Mouse (Mus musculus) liver, embryonic 14.5 days (tissue): ENCODE data around the gene Ccdc42. TPM values are rescaled to one million over a fixed set of nuclear protein-coding genes. Genes with fewer than 3 reads are reported as not detected.

Experiments used
- ATAC-seq: fragments of 200-750 bp; cut with Nextera tagmentation; 2 replicates; pipeline ENCODE4 v1.8.0; 2017; ENCODE audit warnings: moderate number of reproducible peaks, mild to moderate bottlenecking, moderate library complexity; ENCODE audit not compliant: insufficient read depth
- DNase-seq, 3 experiments: peaks; one replicate each; pipeline ENCODE4 v3.0.0-alpha.2; 2012 to 2013; ENCODE audit warnings: low read depth in 3 of 3, low spot score in 3 of 3
- H3K27ac ChIP-seq: fragments of 300-500 bp; sonication (generic); 2 replicates; pipeline ENCODE4 v1.5.1; 2014; ENCODE audit warnings: moderate library complexity, mild to moderate bottlenecking, control low read depth, inconsistent platforms
- H3K27me3 ChIP-seq: fragments of 300-500 bp; sonication (generic); 2 replicates; pipeline ENCODE4 v1.6.1; 2014; ENCODE audit warnings: mild to moderate bottlenecking, low read length, moderate library complexity; ENCODE audit not compliant: control insufficient read depth, insufficient read depth
- H3K36me3 ChIP-seq: fragments of 300-500 bp; sonication (generic); replicated peaks from 2 replicates; pipeline ENCODE4 v1.6.1; 2014; ENCODE audit warnings: low read depth; ENCODE audit not compliant: control insufficient read depth, insufficient read depth
- H3K4me1 ChIP-seq, 2 experiments: fragments of 200-500 bp in 1 of 2; fragments of 300-500 bp in 1 of 2; sonication (generic) in 1 of 2; replicated peaks; 2 replicates each; pipeline ENCODE4 v1.6.1; 2012 to 2014; ENCODE audit warnings: antibody characterized with exemption in 1 of 2, inconsistent platforms in 1 of 2, low read length in 1 of 2; ENCODE audit not compliant: control insufficient read depth in 2 of 2, insufficient read depth in 2 of 2
- H3K4me2 ChIP-seq: fragments of 300-500 bp; sonication (generic); 2 replicates; pipeline ENCODE4 v1.6.1; 2014; ENCODE audit warnings: low read depth, mild to moderate bottlenecking, control low read depth, moderate library complexity
- H3K4me3 ChIP-seq, 2 experiments: fragments of 200-500 bp in 1 of 2; fragments of 300-500 bp in 1 of 2; sonication (generic) in 1 of 2; 2 replicates each; pipeline ENCODE4 v1.5.1; 2012 to 2014; ENCODE audit warnings: low read depth in 2 of 2, low read length in 2 of 2, mild to moderate bottlenecking in 2 of 2, control low read depth in 1 of 2, inconsistent platforms in 1 of 2, moderate library complexity in 1 of 2; ENCODE audit not compliant: insufficient read depth in 1 of 2
- H3K9ac ChIP-seq: fragments of 300-500 bp; sonication (generic); replicated peaks from 2 replicates; pipeline ENCODE4 v1.6.1; 2014; ENCODE audit warnings: mild to moderate bottlenecking, control low read depth, moderate library complexity
- H3K9me3 ChIP-seq: fragments of 300-500 bp; sonication (generic); 2 replicates; pipeline ENCODE4 v1.6.1; 2016; ENCODE audit warnings: low read length, mixed read lengths; ENCODE audit not compliant: control insufficient read depth
- CTCF ChIP-seq: IDR thresholded peaks from 2 replicates; pipeline ENCODE4 v1.5.1; 2016; ENCODE audit warnings: antibody characterized with exemption, low read depth, control low read depth
- EP300 ChIP-seq: IDR thresholded peaks from 2 replicates; pipeline ENCODE4 v1.6.1; 2016; ENCODE audit warnings: antibody characterized with exemption, low read depth
- WGBS: fragments of 180-500 bp; shearing (Covaris S2); extraction: QIAGEN DNeasy Blood & Tissue Kit; methylation state at CpG from one replicate; pipeline ENCODE4 v1.1.7; 2014; ENCODE audit not compliant: insufficient replicate concordance; 5-methylcytosine and 5-hydroxymethylcytosine counted together
- polyA plus RNA-seq, 2 experiments: library from polyadenylated mRNA; depleted of rRNA in 1 of 2; stranded (reverse) in 1 of 2; unstranded in 1 of 2; fragments of >200 nt; fragmentation: Nextera tagmentation in 1 of 2; extraction: Ambion mirVana in 1 of 2; gene quantifications; 2 replicates each; pipeline versions ENCODE4 v1.2.1 to v1.2.3; 2012 to 2014

Gene Ccdc42
- polyA plus RNA-seq, 2 experiments: 0.04 to 0.13 TPM

GRCm38 (mm10) chr11:68623871-68624258, 37.0 kb downstream of the Ccdc42 start:
- H3K36me3 ChIP-seq: no peaks in the 10 kb centered on the region
- peaks cover 0 to 5% of the 10 kb centered on the region in 2 experiments; a peak in 1 of 4 replicates for H3K4me1 ChIP-seq
- H3K9ac ChIP-seq: no peak overlapping the region
- TF ChIP-seq CTCF (no peak), EP300 (no peak)
- H3K4me2 ChIP-seq: peak overlapping the region; percentile 36
- ATAC-seq (no peak), DNase-seq (no peak)
- H3K27me3 ChIP-seq: no peaks in the 10 kb centered on the region
- H3K9me3 ChIP-seq: no peaks in the 10 kb centered on the region
- H3K4me3 ChIP-seq: no peak overlapping the region
- WGBS: 15% methylated on average over 5 of the region's 5 CpGs
- H3K27ac ChIP-seq: no peak overlapping the region

- no peaks in the 10 kb centered on the region for H3K4me1 ChIP-seq
- 75% methylated on average over 17 of the region's 17 CpGs for WGBS
- no peak for ATAC-seq
Observed at GRCm38 (mm10) chr11:68631611-68632316, 44.9 kb downstream of the Ccdc42 start.

GRCm38 (mm10) chr11:68637861-68638615, 51.2 kb downstream of the Ccdc42 start:
- H3K9ac ChIP-seq: no peak overlapping the region
- no peak for DNase-seq
- H3K4me1 ChIP-seq: no peaks in the 10 kb centered on the region
- WGBS: 25% methylated on average over 10 of the region's 10 CpGs
- H3K27ac ChIP-seq: no peak overlapping the region
- no peak overlapping the region for H3K4me2 ChIP-seq
- H3K4me3 ChIP-seq: no peak overlapping the region
- TF ChIP-seq CTCF (no peak), EP300 (no peak)
- no peaks in the 10 kb centered on the region for H3K36me3 ChIP-seq
- no peaks in the 10 kb centered on the region for H3K9me3 ChIP-seq
- no peaks in the 10 kb centered on the region for H3K27me3 ChIP-seq
- no peak for ATAC-seq

More at GRCm38 (mm10) chr11:68631611-68632316, 44.9 kb downstream of the Ccdc42 start:
- Histone ChIP-seq H3K9me3 (no peaks in the 10 kb centered on the region), H3K36me3 (no peaks in the 10 kb centered on the region), H3K27me3 (no peaks in the 10 kb centered on the region), H3K27ac (no peak overlapping the region), H3K4me3 (no peak overlapping the region), H3K4me2 (no peak overlapping the region), H3K9ac (no peak overlapping the region)
- no peak for DNase-seq
- TF ChIP-seq CTCF (no peak), EP300 (no peak)

GRCm38 (mm10) chr11:68641361-68641760, 54.5 kb downstream of the Ccdc42 start:
- WGBS: 60% methylated on average over 5 of the region's 5 CpGs

GRCm38 (mm10) chr11:68644781-68645180, 58.0 kb downstream of the Ccdc42 start:
- H3K36me3 ChIP-seq: no peaks in the 10 kb centered on the region
- DNase-seq (no peak), ATAC-seq (no peak)
- no peak overlapping the region for H3K4me3 ChIP-seq
- H3K9ac ChIP-seq: no peak overlapping the region
- H3K27ac ChIP-seq: no peak overlapping the region
- no peaks in the 10 kb centered on the region for H3K27me3 ChIP-seq
- TF ChIP-seq CTCF: no peak
- TF ChIP-seq EP300: no peak
- no peaks in the 10 kb centered on the region for H3K4me1 ChIP-seq
- H3K4me2 ChIP-seq: no peak overlapping the region
- no peaks in the 10 kb centered on the region for H3K9me3 ChIP-seq
- WGBS: 56% methylated on average over 6 of the region's 6 CpGs

More at GRCm38 (mm10) chr11:68641361-68641760, 54.5 kb downstream of the Ccdc42 start:
- TF ChIP-seq EP300 (no peak), CTCF (no peak)
- no peaks in the 10 kb centered on the region for H3K36me3 ChIP-seq
- no peak for ATAC-seq
- H3K27me3 ChIP-seq: no peaks in the 10 kb centered on the region
- H3K4me1 ChIP-seq: no peaks in the 10 kb centered on the region
- H3K9ac ChIP-seq: no peak overlapping the region
- no peak for DNase-seq
- H3K4me2 ChIP-seq: no peak overlapping the region
- no peak overlapping the region for H3K27ac ChIP-seq
- no peak overlapping the region for H3K4me3 ChIP-seq
- H3K9me3 ChIP-seq: no peaks in the 10 kb centered on the region

Other genes starting within 250 kb of the Ccdc42 start
- 0.15 and 0.23 TPM in 2 replicates for gene Ntn1, start 186.2 kb upstream of the Ccdc42 start, polyA plus RNA-seq (2012; rRNA removed)
- gene Ntn1, start 186.2 kb upstream of the Ccdc42 start, polyA plus RNA-seq (2014; fragmentation: Nextera tagmentation; extraction: Ambion mirVana): 0.06 TPM in 1 of 2 replicates, not detected in the other
- 0.66 and 0.76 TPM in 2 replicates for gene Pik3r5, start 154.9 kb upstream of the Ccdc42 start, polyA plus RNA-seq (2012; rRNA removed)
- 0.38 and 0.46 TPM in 2 replicates for gene Pik3r5, start 154.9 kb upstream of the Ccdc42 start, polyA plus RNA-seq (2014; fragmentation: Nextera tagmentation; extraction: Ambion mirVana)
- gene Pik3r6, start 84.0 kb upstream of the Ccdc42 start, polyA plus RNA-seq (2012; rRNA removed): 1.2 and 1.3 TPM in 2 replicates
- gene Pik3r6, start 84.0 kb upstream of the Ccdc42 start, polyA plus RNA-seq (2014; fragmentation: Nextera tagmentation; extraction: Ambion mirVana): 0.87 and 1.5 TPM in 2 replicates
- gene Mfsd6l, start 30.8 kb upstream of the Ccdc42 start, polyA plus RNA-seq (2012; rRNA removed): 0.06 and 0.07 TPM in 2 replicates
- 0.06 TPM in 1 of 2 replicates, not detected in the other for gene Mfsd6l, start 30.8 kb upstream of the Ccdc42 start, polyA plus RNA-seq (2014; fragmentation: Nextera tagmentation; extraction: Ambion mirVana)
- gene Myh10, start 104.5 kb downstream of the Ccdc42 start, polyA plus RNA-seq (2012; rRNA removed): 24.4 and 28.4 TPM in 2 replicates
- 14.9 and 19.4 TPM in 2 replicates for gene Myh10, start 104.5 kb downstream of the Ccdc42 start, polyA plus RNA-seq (2014; fragmentation: Nextera tagmentation; extraction: Ambion mirVana)